Mouse (Mus musculus) spleen, embryonic (tissue): ENCODE data around the gene Krtap4-2.
"Not testable (repeated sequence)": the region's sequence is repeated elsewhere in the genome, so short reads cannot be mapped to it uniquely, and the experiment has no call there.

Experiments used
- CTCF ChIA-PET: fragments of 350-600 bp; sonication (Branson Sonifier 250); formaldehyde crosslinking; loops from one replicate; lab custom pipeline; 2022; lab: Charles Lee

The Krtap4-2 gene

GRCm38 (mm10) chr11:99634653-99635134 is at the start of gene Krtap4-2:
Krtap4-2 (minus strand) TSS chr11:99635084.
- CTCF ChIA-PET: no interaction called here

GRCm38 (mm10) chr11:99683481-99683880 is 48.6 kb upstream of the Krtap4-2 start:
- CTCF ChIA-PET: no interaction called here

- CTCF ChIA-PET: interaction anchor here (0.6 kb wide), 1 partner anchor 39 kb away, joined by 9 read pairs; no protein-coding TSS in a partner anchor
These were observed 31.0 kb upstream of the Krtap4-2 start, which contains the start of gene Krtap4-6 for GRCm38 (mm10) chr11:99665860-99666259. Krtap4-6 (minus strand) TSS chr11:99665960.

DNA sequence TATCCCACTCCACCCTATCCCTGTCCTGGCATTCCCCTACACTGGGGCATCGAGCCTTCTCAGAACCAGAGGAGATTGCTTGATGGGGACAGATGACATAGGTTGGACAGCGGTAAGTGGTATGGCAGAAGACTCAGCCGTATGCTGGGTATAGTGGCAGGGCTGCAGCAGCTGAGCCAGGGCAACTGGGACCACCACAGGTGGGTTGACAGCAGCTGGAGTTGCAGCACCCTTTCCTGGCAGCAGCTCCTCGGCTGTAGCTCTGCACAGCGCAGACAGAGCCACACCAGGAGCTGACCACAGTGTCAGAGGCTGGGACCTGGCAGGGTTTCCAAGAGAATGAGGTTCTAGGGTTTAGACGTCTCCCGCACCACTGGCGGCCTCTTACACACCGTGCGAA is 27.9 kb upstream of the Krtap4-2 start:
- CTCF ChIA-PET: interaction anchor here (0.5 kb wide), 1 partner anchor 210 kb away, joined by 4 read pairs; no protein-coding TSS in a partner anchor

- CTCF ChIA-PET: no interaction called here
These were observed 24.4 kb upstream of the Krtap4-2 start for GRCm38 (mm10) chr11:99659256-99659655.

GRCm38 (mm10) chr11:99658467-99659010 is 23.7 kb upstream of the Krtap4-2 start, which contains the start of gene Gm11563:
Gm11563 (minus strand) TSS chr11:99658960.
- CTCF ChIA-PET: not testable (repeated sequence)

GRCm38 (mm10) chr11:99657051-99657450 is 22.2 kb upstream of the Krtap4-2 start:
- CTCF ChIA-PET: no interaction called here

DNA sequence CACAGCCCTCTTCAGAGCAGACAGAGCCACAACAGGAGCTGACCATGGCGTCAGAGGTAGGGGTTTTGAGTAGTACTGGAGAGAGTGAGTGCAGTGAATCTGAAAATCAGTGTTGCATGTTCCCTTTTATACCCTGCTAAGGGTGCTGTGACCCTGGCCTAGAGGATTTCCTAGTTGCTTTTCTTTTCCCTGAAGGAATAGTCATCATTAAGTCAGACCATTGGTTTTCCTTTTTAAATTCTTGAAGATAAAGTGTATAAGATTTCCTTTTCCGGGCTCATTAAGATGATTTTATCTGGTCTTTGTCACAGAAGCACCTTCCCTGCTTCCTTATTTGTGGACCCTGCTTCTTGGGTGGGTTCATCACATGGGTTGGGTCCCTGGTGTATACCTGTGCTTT is 15.3 kb upstream of the Krtap4-2 start, which contains the start of gene Gm11555:
Gene Gm11555 (minus strand): TSS at position 101 of the 400 bp plus-strand sequence.
- CTCF ChIA-PET: no interaction called here

- CTCF ChIA-PET: no interaction called here
These were observed 11.6 kb upstream of the Krtap4-2 start for GRCm38 (mm10) chr11:99646444-99646843.

DNA sequence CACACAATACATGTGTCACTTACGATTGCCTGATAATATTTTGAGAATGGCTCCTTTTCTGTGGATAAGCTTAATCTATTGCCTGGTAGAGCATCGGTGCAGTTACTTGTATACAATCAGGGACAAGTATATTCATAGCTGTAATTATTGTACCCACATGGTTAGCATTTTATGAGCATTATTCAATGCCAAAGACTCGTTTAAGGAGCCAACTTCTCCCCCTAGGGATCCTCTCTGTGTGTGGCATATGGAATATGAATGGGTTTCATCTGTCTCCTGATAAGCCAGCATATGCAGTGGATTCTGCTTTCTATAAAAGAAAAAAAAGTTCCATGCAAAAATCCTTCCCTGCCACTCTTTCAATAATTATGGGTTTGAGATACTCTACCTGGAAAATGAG is 9.5 kb upstream of the Krtap4-2 start:
- CTCF ChIA-PET: no interaction called here

DNA sequence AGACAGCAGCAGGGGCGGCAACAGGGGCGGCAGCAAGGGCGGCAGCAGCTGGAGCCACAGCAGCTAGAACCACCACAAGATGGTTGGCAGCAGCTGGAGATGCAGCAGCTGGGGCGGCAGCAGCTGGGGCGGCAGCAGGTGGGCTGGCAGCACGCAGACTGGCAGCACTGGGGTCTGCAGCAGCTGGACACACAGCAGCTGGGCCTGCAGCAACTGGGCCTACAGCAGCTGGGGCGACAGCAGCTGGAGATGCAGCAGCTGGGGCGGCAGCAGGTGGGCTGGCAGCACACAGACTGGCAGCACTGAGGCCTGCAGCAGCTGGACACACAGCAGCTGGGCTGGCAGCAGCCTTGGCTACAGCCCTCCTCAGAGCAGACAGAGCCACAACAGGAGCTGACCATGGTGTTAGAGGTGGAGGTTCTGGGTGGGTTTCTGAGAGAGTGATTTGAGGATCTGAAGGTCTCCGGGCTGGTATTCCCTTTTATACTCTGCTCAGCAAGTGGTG is 8.8 kb upstream of the Krtap4-2 start, which contains the start of gene Krtap4-7:
Gene Krtap4-7 (minus strand): TSS at position 455 of the 505 bp plus-strand sequence.
- CTCF ChIA-PET: not testable (repeated sequence)

DNA sequence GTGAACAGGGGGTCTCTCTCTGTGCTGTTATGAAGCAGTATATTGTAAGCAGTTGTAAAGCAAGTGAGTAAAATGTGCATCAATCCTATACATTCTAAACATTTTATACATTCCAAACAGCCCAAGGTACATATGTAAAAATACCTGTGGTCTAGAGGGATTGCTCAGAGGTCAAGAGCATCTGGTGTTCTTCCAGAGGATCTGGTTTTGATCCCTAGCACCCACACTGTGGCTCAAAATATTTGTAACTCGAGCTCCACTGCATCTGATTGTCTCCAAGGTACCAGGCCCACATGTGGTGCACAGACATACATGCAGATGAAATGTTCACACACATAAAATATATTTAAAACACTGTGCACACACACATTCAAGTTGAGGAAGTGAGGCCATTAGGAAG is 6.0 kb upstream of the Krtap4-2 start:
- CTCF ChIA-PET: no interaction called here

DNA sequence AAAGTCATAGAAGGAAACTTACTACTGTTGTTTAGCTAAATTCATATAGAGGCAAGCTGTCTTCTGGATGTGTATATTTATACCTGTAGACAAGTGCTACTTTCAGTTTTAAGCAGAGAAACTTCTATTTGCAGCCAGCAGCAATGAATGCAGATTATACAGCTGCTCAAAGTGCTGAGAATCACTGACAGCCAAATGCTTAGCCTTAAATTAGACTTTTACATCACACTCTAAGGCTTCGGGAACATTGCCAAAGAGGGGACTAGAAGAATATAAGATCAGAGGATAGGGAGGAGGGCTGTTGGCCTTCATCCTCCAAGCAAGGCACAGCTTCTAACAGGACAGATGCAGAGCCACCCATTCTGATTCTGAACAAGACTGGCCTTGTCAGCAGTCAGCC is 2.2 kb upstream of the Krtap4-2 start:
- CTCF ChIA-PET: no interaction called here

- CTCF ChIA-PET: no interaction called here
These were observed 1.6 kb downstream of the Krtap4-2 start for GRCm38 (mm10) chr11:99633293-99633692.

- CTCF ChIA-PET: no interaction called here
These were observed 4.0 kb downstream of the Krtap4-2 start for GRCm38 (mm10) chr11:99630890-99631289.

DNA sequence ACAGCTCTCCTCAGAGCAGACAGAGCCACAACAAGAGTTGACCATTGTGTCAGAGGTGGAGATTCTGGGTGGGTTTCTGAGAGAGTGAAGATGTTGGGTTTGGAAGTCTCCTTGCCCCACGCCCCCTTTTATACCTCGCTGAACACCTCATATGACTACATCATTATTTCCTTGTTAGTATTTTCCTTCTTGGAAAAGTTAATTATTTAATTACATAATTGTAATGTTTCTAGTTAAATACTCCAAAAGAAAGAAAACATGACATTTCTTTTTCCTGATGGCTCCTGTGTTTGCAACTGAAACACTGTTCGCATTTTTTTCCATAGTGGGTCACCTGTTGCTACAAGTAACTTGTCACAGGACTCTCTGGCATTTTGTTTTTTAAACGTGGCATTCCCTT is 6.7 kb downstream of the Krtap4-2 start, which contains the start of gene Krtap4-1:
Gene Krtap4-1 (minus strand): TSS at position 101 of the 400 bp plus-strand sequence.
- CTCF ChIA-PET: no interaction called here

GRCm38 (mm10) chr11:99620335-99620734 is 14.5 kb downstream of the Krtap4-2 start, which contains the start of gene Gm11562:
Gm11562 (minus strand) TSS chr11:99620435.
- CTCF ChIA-PET: no interaction called here

DNA sequence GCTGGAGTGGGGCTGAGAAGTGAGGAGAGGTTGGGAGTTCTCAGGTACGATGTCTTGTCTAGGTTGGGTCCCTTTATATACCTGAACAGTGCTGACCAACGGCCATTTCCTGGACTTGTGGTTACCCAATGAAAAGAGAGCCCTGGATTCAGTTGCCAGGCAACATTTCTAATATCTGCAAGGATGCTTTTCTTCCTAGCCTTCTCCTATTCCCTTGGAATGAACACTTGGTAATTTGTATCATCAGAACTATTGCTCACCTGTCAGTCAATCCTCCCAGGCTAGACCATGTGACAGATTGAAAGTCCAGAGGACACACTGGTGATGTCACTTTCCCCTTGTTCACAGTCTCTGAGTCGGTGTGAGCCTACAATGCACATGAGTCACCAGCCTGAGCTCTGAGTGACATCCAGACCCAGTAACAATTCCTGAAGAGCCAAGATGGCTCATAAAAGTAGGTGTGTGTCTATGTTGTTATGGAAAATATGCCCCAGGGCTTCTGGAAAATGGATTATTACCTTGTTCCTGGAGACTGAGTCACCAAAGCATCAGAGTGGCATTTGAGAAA is 20.0 kb downstream of the Krtap4-2 start, which contains the start of gene Krtap2-4:
Gene Krtap2-4 (minus strand): TSS at position 51 of the 568 bp plus-strand sequence.
- CTCF ChIA-PET: no interaction called here

DNA sequence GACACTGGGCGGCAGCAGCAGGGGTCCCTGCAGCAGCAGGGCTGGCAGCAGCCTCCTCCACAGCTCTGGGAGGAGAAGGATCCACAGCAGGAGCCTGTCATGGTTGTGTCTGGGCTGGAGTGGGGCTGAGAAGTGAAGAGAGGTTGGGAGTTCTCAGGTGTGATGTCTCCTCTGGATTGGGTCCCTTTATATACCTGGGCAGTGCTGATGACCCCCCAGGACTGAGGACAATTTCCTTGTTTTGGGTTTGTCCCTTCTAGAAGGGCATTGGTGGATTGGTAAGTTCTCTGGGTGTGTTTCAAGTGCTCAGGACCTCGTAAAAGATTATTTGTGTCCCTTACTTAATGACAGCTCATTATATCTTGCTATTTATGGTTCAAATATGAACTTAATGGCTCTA is 24.8 kb downstream of the Krtap4-2 start, which contains the start of gene Gm11937:
Gene Gm11937 (minus strand): TSS at position 101 of the 400 bp plus-strand sequence.
- CTCF ChIA-PET: not testable (repeated sequence)

- CTCF ChIA-PET: no interaction called here
These were observed 25.8 kb downstream of the Krtap4-2 start for GRCm38 (mm10) chr11:99609126-99609525.

- CTCF ChIA-PET: not testable (repeated sequence)
These were observed 31.7 kb downstream of the Krtap4-2 start, which contains the start of gene Gm11938 for GRCm38 (mm10) chr11:99603208-99603607. Gm11938 (minus strand) TSS chr11:99603308.

GRCm38 (mm10) chr11:99597742-99598141 is 37.1 kb downstream of the Krtap4-2 start, which contains the start of gene Krtap9-3:
Krtap9-3 (minus strand) TSS chr11:99598105.
- CTCF ChIA-PET: not testable (repeated sequence)
